Mouse (Mus musculus) T-cell, adult 2 months (primary cell): ENCODE measurements around the gene Mapk10.

ENCODE experiments used
- DNase-seq: peaks from one replicate; pipeline ENCODE4 v3.0.0; 2022; ENCODE audit warnings: low spot score

Mapk10 gene

GRCm38 (mm10) chr5:103211101-103211848 lies at the start of gene Mapk10:
TSS of gene Mapk10 (minus strand) at chr5:103211334.
- DNase-seq: no peak

GRCm38 (mm10) chr5:103256144-103256543 lies 45.0 kb upstream of the Mapk10 start:
- no peak for DNase-seq

- no peak for DNase-seq
These were observed 31.3 kb upstream of the Mapk10 start for GRCm38 (mm10) chr5:103242430-103242829.

- no peak for DNase-seq
These were observed 20.7 kb upstream of the Mapk10 start for GRCm38 (mm10) chr5:103231822-103232221.

GRCm38 (mm10) chr5:103230334-103230733 lies 19.2 kb upstream of the Mapk10 start:
- no peak for DNase-seq

- DNase-seq: no peak
These were observed 18.2 kb upstream of the Mapk10 start for GRCm38 (mm10) chr5:103229321-103229720.

- no peak for DNase-seq
These were observed 10.9 kb upstream of the Mapk10 start for GRCm38 (mm10) chr5:103221997-103222396.

- no peak for DNase-seq
These were observed 490 bp downstream of the Mapk10 start for GRCm38 (mm10) chr5:103210644-103211043.

GRCm38 (mm10) chr5:103210018-103210417 lies 1.1 kb downstream of the Mapk10 start:
- DNase-seq: no peak

GRCm38 (mm10) chr5:103209486-103209885 lies 1.6 kb downstream of the Mapk10 start:
- no peak for DNase-seq

- DNase-seq: no peak
These were observed 2.3 kb downstream of the Mapk10 start for GRCm38 (mm10) chr5:103208869-103209268.

- DNase-seq: no peak
These were observed 3.1 kb downstream of the Mapk10 start for GRCm38 (mm10) chr5:103208021-103208511.

- no peak for DNase-seq
These were observed 13.3 kb downstream of the Mapk10 start for GRCm38 (mm10) chr5:103197796-103198325.

GRCm38 (mm10) chr5:103194549-103194948 lies 16.6 kb downstream of the Mapk10 start:
- no peak for DNase-seq

GRCm38 (mm10) chr5:103193700-103194099 lies 17.4 kb downstream of the Mapk10 start:
- no peak for DNase-seq

- DNase-seq: no peak
These were observed 19.6 kb downstream of the Mapk10 start for GRCm38 (mm10) chr5:103191577-103191976.

GRCm38 (mm10) chr5:103184256-103184655 lies 26.9 kb downstream of the Mapk10 start:
- no peak for DNase-seq

- no peak for DNase-seq
These were observed 29.5 kb downstream of the Mapk10 start for GRCm38 (mm10) chr5:103181622-103182021.

- no peak for DNase-seq
These were observed 34.1 kb downstream of the Mapk10 start for GRCm38 (mm10) chr5:103177010-103177409.

- DNase-seq: no peak
These were observed 35.1 kb downstream of the Mapk10 start for GRCm38 (mm10) chr5:103175989-103176388.

GRCm38 (mm10) chr5:103174607-103175006 lies 36.5 kb downstream of the Mapk10 start:
- DNase-seq: no peak

- DNase-seq: no peak
These were observed 39.9 kb downstream of the Mapk10 start for GRCm38 (mm10) chr5:103171207-103171606.

- no peak for DNase-seq
These were observed 43.8 kb downstream of the Mapk10 start for GRCm38 (mm10) chr5:103167371-103167770.

- DNase-seq: no peak
These were observed 44.4 kb downstream of the Mapk10 start for GRCm38 (mm10) chr5:103166755-103167154.
